Mouse (Mus musculus): ENCODE results near the gene Mex3d.
"Not testable (repeated sequence)": the region's sequence is repeated elsewhere in the genome, so short reads cannot be mapped to it uniquely, and the experiment has no call there.

GRCm38 (mm10) chr10:80345929-80346328, 41.5 kb downstream of the Mex3d start:
- TF ChIP-seq POLR2A, CTCF (IDR thresholded peaks at IDR 0.05; ENCODE audit: insufficient read depth, low read depth, low read length): not testable (repeated sequence)

Data from olfactory bulb, adult 2 months (tissue).